Mouse (Mus musculus): Measurements from ENCODE around the gene Cd300lg. TPM values are rescaled to one million over a fixed set of nuclear protein-coding genes. Genes with fewer than 3 reads are reported as not detected.

The Cd300lg gene
- polyA plus RNA-seq, 1 experiment from 2014 or later: 0.27 TPM

- peaks cover 25% of the 10 kb centered on the region for H3K4me1 ChIP-seq (replicated peaks; ENCODE audit: control insufficient read depth, insufficient read depth, low read length)
- under 1% methylated on average over 39 of the region's 39 CpGs for WGBS
Measured at GRCm38 (mm10) chr11:102087081-102087751, 45.9 kb downstream of the Cd300lg start.

DNA sequence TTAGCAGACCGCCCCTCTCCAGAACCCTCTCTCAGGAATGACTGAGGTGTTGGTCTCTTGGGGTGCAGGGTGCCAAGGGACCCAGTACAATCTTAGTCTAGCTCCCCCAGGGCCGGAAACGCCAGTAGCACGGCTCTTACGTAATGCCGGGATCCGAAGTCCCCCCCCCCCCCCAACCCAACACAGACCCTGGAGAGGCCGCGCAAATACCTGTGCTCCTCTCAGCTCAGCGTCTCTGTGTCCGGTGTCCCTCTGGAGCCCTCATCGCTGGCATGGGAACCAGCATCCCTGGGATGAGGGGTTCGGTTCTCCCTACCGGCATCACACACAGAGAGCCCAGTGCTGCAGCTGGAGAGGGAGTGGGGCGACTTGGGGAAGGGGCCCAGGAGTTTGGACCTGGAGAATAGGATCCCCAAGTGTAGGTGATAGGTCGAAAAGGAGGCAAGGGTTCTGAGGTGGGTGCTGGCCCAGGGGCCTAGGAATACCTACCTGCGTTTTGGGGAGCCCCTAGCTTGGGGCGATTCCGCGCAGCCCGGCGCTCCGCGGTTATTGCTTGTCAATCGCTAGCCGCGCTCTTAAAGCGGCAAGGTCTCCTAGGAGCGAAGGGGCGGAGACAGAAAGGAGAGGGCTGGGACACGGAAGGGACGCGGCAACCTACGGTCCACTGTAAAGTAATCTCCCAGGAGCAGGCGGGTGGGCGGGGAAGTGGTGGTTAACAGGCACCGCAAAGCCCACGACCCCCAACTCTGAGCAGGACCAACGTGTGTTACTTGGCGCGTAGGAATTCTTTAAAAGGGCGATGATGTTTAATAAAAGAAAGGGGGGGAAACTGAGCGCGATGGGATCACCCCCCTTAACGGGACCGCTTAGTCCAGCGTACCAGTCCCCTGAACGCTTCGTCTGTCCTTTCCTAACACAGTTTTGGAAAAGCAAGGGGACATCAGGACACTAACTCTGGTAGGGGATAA is 46.9 kb downstream of the Cd300lg start, which contains the start of gene Mpp2:
TSS of gene Mpp2 (minus strand) at position 585 of the 968 bp plus-strand sequence.
- peak; percentile 80 for ATAC-seq (replicated peaks; ENCODE audit: low FRiP score)
- Histone ChIP-seq H3K9me3 (ENCODE audit: control insufficient read depth, low read length) (no peaks in the 10 kb centered on the region), H3K36me3 (ENCODE audit: control insufficient read depth, insufficient read depth, low read length) (no peaks in the 10 kb centered on the region), H3K27ac (ENCODE audit: low read depth, low read length) (peak within 1 kb of the TSS; percentile 91), H3K4me3 (ENCODE audit: low read depth, low read length) (peak within 1 kb of the TSS; percentile 64), H3K4me1 (replicated peaks; ENCODE audit: control insufficient read depth, insufficient read depth, low read length) (peaks cover 17% of the 10 kb centered on the region), H3K27me3 (replicated peaks; ENCODE audit: control insufficient read depth, insufficient read depth, low read length) (0 out of 2 replicates have a peak, but pooled peaks cover 2% of the 10 kb centered on the region), H3K9ac (ENCODE audit: low read depth, low read length) (peak within 1 kb of the TSS; percentile 75), H3K4me2 (peak within 1 kb of the TSS; percentile 96)
- WGBS: under 1% methylated on average over 49 of the region's 49 CpGs
- peak; percentile 85 for DNase-seq (ENCODE audit: low spot score)

More at GRCm38 (mm10) chr11:102087081-102087751, 45.9 kb downstream of the Cd300lg start:
- Histone ChIP-seq H3K4me2 (peak overlapping the region; percentile 96), H3K27me3 (replicated peaks; ENCODE audit: control insufficient read depth, insufficient read depth, low read length) (peaks cover 6% of the 10 kb centered on the region; the same call in 1 of the 2 replicates), H3K36me3 (ENCODE audit: control insufficient read depth, insufficient read depth, low read length) (no peaks in the 10 kb centered on the region), H3K9ac (ENCODE audit: low read depth, low read length) (peak overlapping the region; percentile 75), H3K4me3 (ENCODE audit: low read depth, low read length) (peak overlapping the region; percentile 64), H3K9me3 (ENCODE audit: control insufficient read depth, low read length) (no peaks in the 10 kb centered on the region), H3K27ac (ENCODE audit: low read depth, low read length) (peak overlapping the region; percentile 91)
- ATAC-seq (replicated peaks; ENCODE audit: low FRiP score): peak; percentile 56
- DNase-seq (ENCODE audit: low spot score): peak; percentile 90

- 0 out of 2 replicates have a peak, but pooled peaks cover 2% of the 10 kb centered on the region for H3K27me3 ChIP-seq (replicated peaks; ENCODE audit: control insufficient read depth, insufficient read depth, low read length)
- ATAC-seq (replicated peaks; ENCODE audit: low FRiP score): peak; percentile 89
- DNase-seq (ENCODE audit: low spot score): peak; percentile 80
- H3K9me3 ChIP-seq (ENCODE audit: control insufficient read depth, low read length): no peaks in the 10 kb centered on the region
- peak overlapping the region; percentile 96 for H3K4me2 ChIP-seq
- H3K27ac ChIP-seq (ENCODE audit: low read depth, low read length): peak overlapping the region; percentile 91
- WGBS: 1% methylated on average over 20 of the region's 20 CpGs
- peak overlapping the region; percentile 64 for H3K4me3 ChIP-seq (ENCODE audit: low read depth, low read length)
- no peaks in the 10 kb centered on the region for H3K36me3 ChIP-seq (ENCODE audit: control insufficient read depth, insufficient read depth, low read length)
- peak overlapping the region; percentile 75 for H3K9ac ChIP-seq (ENCODE audit: low read depth, low read length)
- H3K4me1 ChIP-seq (replicated peaks; ENCODE audit: control insufficient read depth, insufficient read depth, low read length): peaks cover 17% of the 10 kb centered on the region
Measured at GRCm38 (mm10) chr11:102089088-102089808, 47.9 kb downstream of the Cd300lg start.

DNA sequence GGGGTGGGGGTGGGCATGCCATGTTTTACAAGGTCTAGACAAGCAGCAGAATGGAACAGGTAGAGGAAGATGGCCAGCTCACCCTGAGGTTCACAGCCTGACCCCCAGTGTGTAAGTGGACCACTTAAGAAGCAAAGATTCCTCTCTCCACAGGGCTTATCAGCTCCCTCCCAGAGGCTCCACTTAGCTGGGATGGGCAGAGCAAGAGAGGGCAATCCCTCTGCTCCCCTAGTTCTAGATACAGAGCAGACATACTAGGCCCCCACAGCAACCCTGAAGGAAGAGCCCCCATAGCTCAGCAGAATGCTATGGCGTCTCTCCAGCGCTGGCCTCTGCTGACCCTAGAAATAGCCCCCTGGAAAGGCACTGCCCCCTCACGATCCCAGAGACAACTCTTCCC is 54.4 kb downstream of the Cd300lg start:
- DNase-seq (ENCODE audit: low spot score) (no peak), ATAC-seq (replicated peaks; ENCODE audit: low FRiP score) (no peak)
- no peak overlapping the region for H3K27ac ChIP-seq (ENCODE audit: low read depth, low read length)
- H3K9ac ChIP-seq (ENCODE audit: low read depth, low read length): 0 out of 2 replicates have a peak overlapping the region, but pooled peaks have one; percentile 5
- H3K9me3 ChIP-seq (ENCODE audit: control insufficient read depth, low read length): no peaks in the 10 kb centered on the region
- H3K27me3 ChIP-seq (replicated peaks; ENCODE audit: control insufficient read depth, insufficient read depth, low read length): peaks cover 12% of the 10 kb centered on the region
- no peak overlapping the region for H3K4me2 ChIP-seq
- peaks cover 20% of the 10 kb centered on the region for H3K4me1 ChIP-seq (replicated peaks; ENCODE audit: control insufficient read depth, insufficient read depth, low read length)
- H3K4me3 ChIP-seq (ENCODE audit: low read depth, low read length): no peak overlapping the region
- WGBS: 70% methylated on average over 3 of the region's 3 CpGs
- H3K36me3 ChIP-seq (ENCODE audit: control insufficient read depth, insufficient read depth, low read length): no peaks in the 10 kb centered on the region

DNA sequence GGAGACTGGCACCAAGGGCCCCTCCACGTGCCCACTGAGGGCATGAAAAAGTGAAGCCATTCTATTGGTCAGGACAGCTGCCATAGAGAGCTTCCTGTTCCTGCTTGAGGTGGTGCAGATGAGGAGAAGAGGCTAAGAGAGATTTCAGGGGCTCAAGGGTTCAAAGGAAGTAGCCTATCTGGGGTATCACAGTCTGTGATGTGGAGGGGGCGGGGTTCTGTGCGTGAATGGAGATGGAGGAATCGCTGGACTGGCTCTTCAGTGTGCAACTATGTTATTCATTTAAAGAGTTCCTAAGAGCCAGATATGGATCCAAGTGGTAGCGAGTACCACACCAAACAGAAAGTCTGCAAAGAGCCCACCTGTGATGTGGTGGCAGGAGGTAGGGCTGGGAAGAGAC is 55.1 kb downstream of the Cd300lg start:
- Histone ChIP-seq H3K36me3 (ENCODE audit: control insufficient read depth, insufficient read depth, low read length) (no peaks in the 10 kb centered on the region), H3K4me3 (ENCODE audit: low read depth, low read length) (peak overlapping the region; percentile 39), H3K27ac (ENCODE audit: low read depth, low read length) (peak overlapping the region; percentile 60; the same call in 1 of the 2 replicates), H3K9ac (ENCODE audit: low read depth, low read length) (peak overlapping the region; percentile 42), H3K27me3 (replicated peaks; ENCODE audit: control insufficient read depth, insufficient read depth, low read length) (peaks cover 18% of the 10 kb centered on the region), H3K4me1 (replicated peaks; ENCODE audit: control insufficient read depth, insufficient read depth, low read length) (peaks cover 20% of the 10 kb centered on the region), H3K9me3 (ENCODE audit: control insufficient read depth, low read length) (no peaks in the 10 kb centered on the region), H3K4me2 (peak overlapping the region; percentile 68)
- DNase-seq (ENCODE audit: low spot score) (no peak), ATAC-seq (replicated peaks; ENCODE audit: low FRiP score) (peak; percentile 22; the same call in 1 of the 2 replicates)
- WGBS: 62% methylated on average over 5 of the region's 5 CpGs

GRCm38 (mm10) chr11:102096887-102097391 is 55.6 kb downstream of the Cd300lg start:
- Histone ChIP-seq H3K4me2 (peak overlapping the region; percentile 68), H3K9ac (ENCODE audit: low read depth, low read length) (peak overlapping the region; percentile 58), H3K36me3 (ENCODE audit: control insufficient read depth, insufficient read depth, low read length) (no peaks in the 10 kb centered on the region), H3K27ac (ENCODE audit: low read depth, low read length) (peak overlapping the region; percentile 60; the same call in 1 of the 2 replicates), H3K4me1 (replicated peaks; ENCODE audit: control insufficient read depth, insufficient read depth, low read length) (peaks cover 23% of the 10 kb centered on the region), H3K9me3 (ENCODE audit: control insufficient read depth, low read length) (no peaks in the 10 kb centered on the region), H3K4me3 (ENCODE audit: low read depth, low read length) (peak overlapping the region; percentile 39), H3K27me3 (replicated peaks; ENCODE audit: control insufficient read depth, insufficient read depth, low read length) (peaks cover 22% of the 10 kb centered on the region)
- DNase-seq (ENCODE audit: low spot score): peak; percentile 85
- 4% methylated on average over 17 of the region's 18 CpGs for WGBS
- ATAC-seq (replicated peaks; ENCODE audit: low FRiP score): peak; percentile 93

DNA sequence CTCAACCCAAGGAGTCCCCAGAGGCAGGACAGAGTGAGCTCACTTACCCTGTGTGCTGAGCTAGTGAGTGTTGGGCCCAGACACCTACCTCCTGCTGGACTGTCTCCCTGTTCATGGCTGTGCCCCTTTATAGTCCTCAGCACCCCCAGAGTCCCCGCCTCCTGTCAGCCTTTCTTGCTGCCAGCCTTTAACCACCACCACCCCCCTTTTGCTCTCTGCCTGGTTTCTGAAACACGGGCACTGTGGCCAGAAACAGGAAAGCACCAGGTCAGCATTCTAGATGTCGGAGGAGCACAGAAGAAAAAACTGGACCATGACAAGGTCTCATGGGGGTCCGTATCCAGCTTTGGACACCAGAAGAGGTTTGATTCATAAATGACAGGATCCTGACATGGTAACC is 59.9 kb downstream of the Cd300lg start, which contains the start of gene Ppy:
TSS of gene Ppy (minus strand) at position 101 of the 400 bp plus-strand sequence.
- Histone ChIP-seq H3K36me3 (ENCODE audit: control insufficient read depth, insufficient read depth, low read length) (no peaks in the 10 kb centered on the region), H3K4me1 (replicated peaks; ENCODE audit: control insufficient read depth, insufficient read depth, low read length) (peaks cover 26% of the 10 kb centered on the region), H3K27me3 (replicated peaks; ENCODE audit: control insufficient read depth, insufficient read depth, low read length) (peaks cover 58% of the 10 kb centered on the region), H3K4me3 (ENCODE audit: low read depth, low read length) (no peak within 1 kb of the TSS), H3K9me3 (ENCODE audit: control insufficient read depth, low read length) (no peaks in the 10 kb centered on the region), H3K9ac (ENCODE audit: low read depth, low read length) (no peak within 1 kb of the TSS), H3K27ac (ENCODE audit: low read depth, low read length) (no peak within 1 kb of the TSS), H3K4me2 (peak within 1 kb of the TSS; percentile 4; the same call in 1 of the 2 replicates)
- DNase-seq (ENCODE audit: low spot score) (no peak), ATAC-seq (replicated peaks; ENCODE audit: low FRiP score) (no peak)
- WGBS: 72% methylated on average over 4 of the region's 4 CpGs

All from liver, embryonic 11.5 days (tissue).